Comparison of ENCODE assay signal across 16 mouse cellular contexts in the genomic region with DNA sequence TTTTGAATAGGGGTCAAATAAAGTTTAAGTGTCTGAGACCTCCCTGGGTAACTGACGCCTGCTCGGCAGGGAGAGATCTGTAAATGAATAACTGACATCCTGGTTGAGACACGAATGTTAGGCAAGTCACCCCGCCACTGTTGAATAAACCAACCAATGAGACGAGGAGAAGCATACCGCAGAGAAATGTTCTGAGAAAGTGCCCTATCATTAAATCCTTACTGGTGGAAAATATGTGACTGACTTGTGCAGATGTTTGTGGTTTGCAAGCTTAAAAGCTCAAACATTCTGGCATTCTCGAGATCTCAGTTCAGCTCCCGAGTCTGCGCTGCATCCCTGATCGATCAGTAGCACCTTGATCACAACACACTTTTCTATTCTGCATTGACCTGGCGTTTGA. TPM values are rescaled to one million over a fixed set of nuclear protein-coding genes. Genes with fewer than 3 reads are reported as not detected.
A peak's percentile ranks its signal among the peaks of the same experiment; 100 is the strongest.
DNase-seq lines count a peak whose midpoint lies in the region; ATAC-seq and TF ChIP-seq lines count a peak whose summit lies in the region.
"Had no signal": no experiment of that assay in that cellular context is flagged by ENCODE, and none has a peak within 500 bp of the region (broad histone marks: within the 10 kb centered on the region; RNA-seq: fewer than 3 reads in every experiment).

No protein-coding gene starts in this region.

- no peak for ATAC-seq in liver, embryonic 11.5 days (replicated peaks; ENCODE audit: low FRiP score)
- peak; percentile 84 for ATAC-seq in inflammation-experienced regulatory T-cells, adult 6 months
- ATAC-seq: forebrain, postnatal 0 days had no signal

- TF ChIP-seq CTCF in liver, adult 2 months (IDR thresholded peaks at IDR 0.05; ENCODE audit: low read depth, low read length) = no peak

- H3K36me3 ChIP-seq in liver, adult 2 months (ENCODE audit: control insufficient read depth, insufficient read depth, low read length) = peaks cover 26% of the 10 kb centered on the region
- H3K36me3 ChIP-seq in liver, embryonic 11.5 days (ENCODE audit: control insufficient read depth, insufficient read depth, low read length) = peaks cover 17% of the 10 kb centered on the region

- H3K4me1 ChIP-seq in liver, adult 2 months (ENCODE audit: control insufficient read depth, insufficient read depth, low read length) = peaks cover 9% of the 10 kb centered on the region
- peaks cover 13% of the 10 kb centered on the region for H3K4me1 ChIP-seq in liver, embryonic 11.5 days (replicated peaks; ENCODE audit: control insufficient read depth, insufficient read depth, low read length)

- no peaks in the 10 kb centered on the region for H3K9me3 ChIP-seq in liver, embryonic 11.5 days (ENCODE audit: control insufficient read depth, low read length)

- H3K79me2 ChIP-seq in liver, adult 2 months (ENCODE audit: control insufficient read depth, insufficient read depth, low read length) = peaks cover 11% of the 10 kb centered on the region; the same call in 1 of the 2 replicates

- no peak overlapping the region for H3K9ac ChIP-seq in liver, adult 2 months (ENCODE audit: low read depth, low read length)
- no peak overlapping the region for H3K9ac ChIP-seq in liver, embryonic 11.5 days (ENCODE audit: low read depth, low read length)
- H3K9ac ChIP-seq: embryonic facial prominence, embryonic 13.5 days; forebrain, postnatal 0 days; liver, embryonic 13.5 days had no signal

- DNase-seq in liver, adult 2 months (ENCODE audit: extremely low read depth, low read depth, low spot score) = peak; percentile 63
- no peak for DNase-seq in liver, embryonic 11.5 days (ENCODE audit: low spot score)
- DNase-seq in ES-CJ7 (ENCODE audit: low read depth, low spot score) = peak; percentile 61
- peak; percentile 69 for DNase-seq in thymus, postnatal 14 days
- DNase-seq in cerebellum, postnatal 10 days = no peak
- no peak for DNase-seq in layer of hippocampus, postnatal 36 days
- DNase-seq: cerebellum, adult 9-11 months; forebrain, postnatal 0 days; liver, embryonic 13.5 days; spleen, adult 18-20 months had no signal

- 37% methylated on average over 11 of the region's 11 CpGs for WGBS in liver, adult 2 months
- 83% methylated on average over 11 of the region's 11 CpGs for WGBS in liver, embryonic 11.5 days

- H3K4me3 ChIP-seq in liver, adult 2 months (ENCODE audit: insufficient read depth, low read depth, low read length) = no peak overlapping the region
- no peak overlapping the region for H3K4me3 ChIP-seq in liver, embryonic 11.5 days (ENCODE audit: low read depth, low read length)
- H3K4me3 ChIP-seq: embryonic facial prominence, embryonic 13.5 days; liver, embryonic 13.5 days had no signal

- no peak for TF ChIP-seq POLR2A in liver, adult 2 months (IDR thresholded peaks at IDR 0.05; ENCODE audit: extremely low read depth, insufficient read depth, low read length)

- no peak overlapping the region for H3K27ac ChIP-seq in liver, adult 2 months (replicated peaks; ENCODE audit: insufficient read depth, low read depth, low read length)
- H3K27ac ChIP-seq in liver, embryonic 11.5 days (ENCODE audit: low read depth, low read length) = no peak overlapping the region
- H3K27ac ChIP-seq: embryonic facial prominence, embryonic 13.5 days; liver, embryonic 13.5 days had no signal

- H3K4me2 ChIP-seq in liver, embryonic 11.5 days = no peak overlapping the region
- H3K4me2 ChIP-seq: embryonic facial prominence, embryonic 13.5 days; liver, embryonic 13.5 days had no signal

- no peaks in the 10 kb centered on the region for H3K27me3 ChIP-seq in liver, adult 2 months (ENCODE audit: control insufficient read depth, insufficient read depth, low read length)
- H3K27me3 ChIP-seq in liver, embryonic 11.5 days (replicated peaks; ENCODE audit: control insufficient read depth, insufficient read depth, low read length) = no peaks in the 10 kb centered on the region
- H3K27me3 ChIP-seq: embryonic facial prominence, embryonic 13.5 days; liver, embryonic 13.5 days had no signal

RNA-seq across cellular contexts. Expression of gene Ifngr1, which starts 6.3 kb away (rescaled TPM):
- total RNA-seq in liver, adult 2 months (2014; rRNA removed) = 16.8 and 18.6 TPM in 2 replicates
- 7.1 and 9.0 TPM in 2 replicates for polyA plus RNA-seq in liver, adult 2 months (2012; rRNA removed)
- polyA plus RNA-seq in liver, embryonic 11.5 days (2014; fragmentation: Nextera tagmentation; extraction: Ambion mirVana) = 53.7 and 61.1 TPM in 2 replicates
- 100 to 1,000 TPM; 221 to 397 (median 300) TPM for polyA plus RNA-seq in inflammation-experienced regulatory T-cells, adult 6 months (2017; shearing (Covaris generic))
- total RNA-seq in layer of hippocampus, postnatal 36 days (2021) = 10 to 100 TPM; 17.3 to 18.8 TPM

RNA-seq across cellular contexts. Expression of gene Il22ra2, which starts 23.7 kb away (rescaled TPM):
- total RNA-seq in liver, adult 2 months (2014; rRNA removed) = not detected in 2 replicates
- polyA plus RNA-seq in liver, adult 2 months (2012; rRNA removed) = not detected in 2 replicates
- not detected in 2 replicates for polyA plus RNA-seq in liver, embryonic 11.5 days (2014; fragmentation: Nextera tagmentation; extraction: Ambion mirVana)
- polyA plus RNA-seq in inflammation-experienced regulatory T-cells, adult 6 months (2017; shearing (Covaris generic)) = under 1 TPM in 1 of 3 experiments, not detected in 2; 0.38 TPM
- not detected for total RNA-seq in layer of hippocampus, postnatal 36 days (2021)
- total RNA-seq: ES-E14; forebrain, postnatal 0 days; gastrocnemius, postnatal 4 days had no signal
- polyA plus RNA-seq: embryonic facial prominence, embryonic 13.5 days; forebrain, postnatal 0 days; heart, postnatal 0 days; intestine, embryonic 14.5 days had no signal

Comparison
In these comparisons a context has a peak if more than half of its experiments do, and no peak if none do; other contexts are left out.
1. DNase-seq: peak in liver, adult 2 months (single experiment), ES-CJ7 (single experiment) and thymus, postnatal 14 days (single experiment); none in liver, embryonic 11.5 days (single experiment), cerebellum, postnatal 10 days (0 of 2) and layer of hippocampus, postnatal 36 days (0 of 2).